Comparison of ENCODE assay signal across 8 mouse cellular contexts in the genomic region with DNA sequence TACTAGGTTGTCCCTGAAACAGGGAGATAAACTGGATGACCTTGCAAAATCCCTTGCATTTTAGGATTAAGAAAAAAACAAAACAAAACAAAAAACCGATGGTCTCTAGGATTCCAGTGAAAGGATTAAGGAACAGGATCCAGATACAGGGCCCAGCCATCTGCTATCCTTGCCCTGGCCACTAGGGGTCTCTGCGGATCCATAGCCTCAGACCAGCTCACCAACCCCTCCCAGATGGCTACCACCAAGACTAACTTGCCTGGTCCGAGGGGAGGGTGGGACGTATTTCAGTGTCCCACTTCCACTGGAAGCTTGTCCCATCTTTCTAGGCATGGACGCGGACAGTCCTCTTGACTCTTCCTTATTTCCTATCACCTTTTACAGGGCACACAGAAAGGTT.
A peak's percentile ranks its signal among the peaks of the same experiment; 100 is the strongest.
DNase-seq lines count a peak whose midpoint lies in the region; ATAC-seq and TF ChIP-seq lines count a peak whose summit lies in the region.

No protein-coding gene starts in this region.

- H3K9me3 ChIP-seq in liver, embryonic 12.5 days (replicated peaks) = no peaks in the 10 kb centered on the region
- H3K9me3 ChIP-seq in embryonic facial prominence, embryonic 12.5 days = no peaks in the 10 kb centered on the region
- H3K9me3 ChIP-seq in limb, embryonic 11.5 days (ENCODE audit: control insufficient read depth, low read length) = no peaks in the 10 kb centered on the region

- 5% methylated on average over 6 of the region's 6 CpGs for whole genome bisulfite sequencing in liver, embryonic 12.5 days (ENCODE audit: insufficient replicate concordance)
- WGBS in embryonic facial prominence, embryonic 12.5 days = 6% methylated on average over 6 of the region's 6 CpGs
- 5% methylated on average over 6 of the region's 6 CpGs for WGBS in kidney, adult 2 months
- WGBS in limb, embryonic 11.5 days = 8% methylated on average over 6 of the region's 6 CpGs

- no peak overlapping the region for H3K27ac ChIP-seq in liver, embryonic 12.5 days
- peak overlapping the region; percentile 47; the same call in 1 of the 2 replicates for H3K27ac ChIP-seq in embryonic facial prominence, embryonic 12.5 days
- H3K27ac ChIP-seq in kidney, adult 2 months (ENCODE audit: insufficient read depth, low read depth, low read length) = no peak overlapping the region
- H3K27ac ChIP-seq in limb, embryonic 11.5 days (replicated peaks; ENCODE audit: low read depth, low read length) = no peak overlapping the region

- no peaks in the 10 kb centered on the region for H3K27me3 ChIP-seq in liver, embryonic 12.5 days (replicated peaks)
- no peaks in the 10 kb centered on the region for H3K27me3 ChIP-seq in embryonic facial prominence, embryonic 12.5 days
- H3K27me3 ChIP-seq in kidney, adult 2 months (replicated peaks; ENCODE audit: control insufficient read depth, insufficient read depth, low read length) = no peaks in the 10 kb centered on the region; the same call in 1 of the 2 replicates
- H3K27me3 ChIP-seq in limb, embryonic 11.5 days (ENCODE audit: control insufficient read depth, insufficient read depth, low read length) = no peaks in the 10 kb centered on the region
- no peaks in the 10 kb centered on the region for H3K27me3 ChIP-seq in splenic B cell, adult 2 months (ENCODE audit: control insufficient read depth, insufficient read depth, low read length, poor library complexity, severe bottlenecking)

- H3K4me3 ChIP-seq in liver, embryonic 12.5 days = no peak overlapping the region
- no peak overlapping the region for H3K4me3 ChIP-seq in embryonic facial prominence, embryonic 12.5 days
- H3K4me3 ChIP-seq in kidney, adult 2 months (ENCODE audit: insufficient read depth, low read depth, low read length) = no peak overlapping the region
- H3K4me3 ChIP-seq in limb, embryonic 11.5 days (ENCODE audit: low read depth, low read length) = no peak overlapping the region

- no peak for TF ChIP-seq POLR2A in kidney, adult 2 months (IDR thresholded peaks at IDR 0.05; ENCODE audit: low read depth, low read length)

- no peak overlapping the region for H3K9ac ChIP-seq in liver, embryonic 12.5 days
- no peak overlapping the region for H3K9ac ChIP-seq in embryonic facial prominence, embryonic 12.5 days
- H3K9ac ChIP-seq in limb, embryonic 11.5 days (ENCODE audit: low read length) = no peak overlapping the region

- H3K4me1 ChIP-seq in liver, embryonic 12.5 days = no peaks in the 10 kb centered on the region
- H3K4me1 ChIP-seq in embryonic facial prominence, embryonic 12.5 days = peaks cover 15% of the 10 kb centered on the region
- H3K4me1 ChIP-seq in kidney, adult 2 months (ENCODE audit: control insufficient read depth, insufficient read depth, low read length) = no peaks in the 10 kb centered on the region
- H3K4me1 ChIP-seq in limb, embryonic 11.5 days (ENCODE audit: control insufficient read depth, insufficient read depth, low read length) = peaks cover 10% of the 10 kb centered on the region

- H3K4me2 ChIP-seq in liver, embryonic 12.5 days = no peak overlapping the region
- H3K4me2 ChIP-seq in embryonic facial prominence, embryonic 12.5 days (replicated peaks) = peak overlapping the region; percentile 18; the same call in 1 of the 2 replicates
- peak overlapping the region; percentile 10; the same call in 1 of the 2 replicates for H3K4me2 ChIP-seq in limb, embryonic 11.5 days (ENCODE audit: low read depth, severe bottlenecking)

- DNase-seq in liver = peak; percentile 60
- DNase-seq in heart, adult 8-10 months (ENCODE audit: low spot score) = peak; percentile 69
- DNase-seq in kidney, adult 2 months = peak; percentile 67
- peak; percentile 90 for DNase-seq in limb, embryonic 11.5 days (ENCODE audit: low spot score)
- peak; percentile 53 for DNase-seq in splenic B cell, adult 2 months (ENCODE audit: low read depth, low spot score)

- TF ChIP-seq CTCF in kidney, adult 2 months (conservative IDR thresholded peaks at IDR 0.05; ENCODE audit: insufficient read depth, insufficient read length, low read depth, low read length) = peak; percentile 83

- H3K36me3 ChIP-seq in liver, embryonic 12.5 days = no peaks in the 10 kb centered on the region
- H3K36me3 ChIP-seq in embryonic facial prominence, embryonic 12.5 days = no peaks in the 10 kb centered on the region
- no peaks in the 10 kb centered on the region for H3K36me3 ChIP-seq in kidney, adult 2 months (ENCODE audit: control insufficient read depth, insufficient read depth, low read length)
- H3K36me3 ChIP-seq in limb, embryonic 11.5 days (ENCODE audit: control insufficient read depth, insufficient read depth, low read length) = no peaks in the 10 kb centered on the region
- H3K36me3 ChIP-seq in splenic B cell, adult 2 months (ENCODE audit: control insufficient read depth, insufficient read depth, low read length, poor library complexity, severe bottlenecking) = no peaks in the 10 kb centered on the region

- no peak for ATAC-seq in liver, embryonic 12.5 days
- ATAC-seq in embryonic facial prominence, embryonic 12.5 days (ENCODE audit: insufficient number of reproducible peaks, insufficient read depth, low FRiP score, low TSS enrichment) = no peak
- ATAC-seq in limb, embryonic 11.5 days (ENCODE audit: insufficient number of reproducible peaks, low FRiP score, low TSS enrichment, low read depth) = peak; percentile 74
- peak; percentile 61; the same call in 1 of the 2 replicates for ATAC-seq in monocyte, adult 5-6 weeks (replicated peaks; ENCODE audit: insufficient number of reproducible peaks, low FRiP score, low TSS enrichment, poor library complexity, severe bottlenecking)

Comparison
In these comparisons a context has a peak if more than half of its experiments do, and no peak if none do; other contexts are left out.
1. ATAC-seq: peak in limb, embryonic 11.5 days (single experiment) and monocyte, adult 5-6 weeks (single experiment); none in liver, embryonic 12.5 days (single experiment) and embryonic facial prominence, embryonic 12.5 days (single experiment).
2. Peak in every context shown above with its lines, with median percentiles within 50 percentile points of each other: DNase-seq.